In the genomic region with DNA sequence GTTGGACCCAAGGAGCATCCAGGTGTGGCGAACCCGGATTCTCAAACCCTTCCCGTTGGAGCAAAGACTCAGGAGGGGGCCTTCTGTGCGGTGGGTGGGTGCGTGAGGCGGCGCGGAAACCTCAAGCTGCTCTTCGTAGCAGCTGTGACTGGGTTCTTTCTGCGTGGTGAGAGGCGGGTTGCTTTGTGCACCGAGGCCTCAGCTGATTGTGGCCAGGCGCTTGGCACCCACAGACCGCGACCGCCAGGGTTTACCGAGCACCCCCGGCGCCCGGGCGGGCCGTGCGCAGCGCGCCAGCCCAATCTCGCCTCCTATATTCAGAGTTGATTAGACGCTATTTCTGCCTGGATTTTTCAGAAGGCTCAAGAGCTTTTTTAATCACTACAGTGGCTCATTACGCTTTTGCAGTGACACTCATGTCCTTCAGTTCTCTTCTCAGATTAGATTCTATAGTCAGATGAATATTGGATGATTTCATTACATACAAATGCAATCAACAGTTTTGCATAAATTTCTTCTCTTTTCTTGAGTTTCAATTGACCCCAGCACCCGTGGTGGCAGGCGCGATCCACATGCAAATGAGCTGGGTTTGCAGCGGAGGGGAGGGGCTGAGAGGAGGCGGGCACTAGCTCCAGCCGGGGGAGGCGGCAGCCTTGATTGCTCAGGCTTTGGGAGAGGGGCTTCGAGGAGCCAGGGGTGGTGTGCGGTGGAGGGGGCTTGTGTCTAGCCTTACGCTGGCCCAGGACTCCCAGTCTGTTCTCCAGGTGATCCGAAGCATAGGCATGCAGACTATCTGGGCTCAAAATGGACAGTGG, we compare ENCODE assay signal across 8 mouse cellular contexts. TPM values are rescaled to one million over a fixed set of nuclear protein-coding genes. Genes with fewer than 3 reads are reported as not detected.
DNase-seq lines count a peak whose midpoint lies in the region; ATAC-seq lines count a peak whose summit lies in the region.

No protein-coding gene starts in this region.

- peak; percentile 78 for ATAC-seq in hindbrain, embryonic 11.5 days (ENCODE audit: low FRiP score)
- ATAC-seq in liver, embryonic 11.5 days (replicated peaks; ENCODE audit: low FRiP score): no peak
- peak; percentile 73 for ATAC-seq in neural tube, embryonic 12.5 days (ENCODE audit: low FRiP score, low read depth)

- no peak overlapping the region for H3K27ac ChIP-seq in hindbrain, embryonic 11.5 days (ENCODE audit: low read depth, low read length)
- no peak overlapping the region for H3K27ac ChIP-seq in liver, embryonic 11.5 days (ENCODE audit: low read depth, low read length)
- no peak overlapping the region for H3K27ac ChIP-seq in neural tube, embryonic 12.5 days

- H3K27me3 ChIP-seq in hindbrain, embryonic 11.5 days (ENCODE audit: control insufficient read depth, insufficient read depth, low read length): peaks cover 37% of the 10 kb centered on the region
- peaks cover 37% of the 10 kb centered on the region for H3K27me3 ChIP-seq in liver, embryonic 11.5 days (replicated peaks; ENCODE audit: control insufficient read depth, insufficient read depth, low read length)
- peaks cover 46% of the 10 kb centered on the region for H3K27me3 ChIP-seq in neural tube, embryonic 12.5 days (replicated peaks)

- H3K4me2 ChIP-seq in hindbrain, embryonic 11.5 days (replicated peaks; ENCODE audit: low read depth, low read length): peak overlapping the region; percentile 80
- H3K4me2 ChIP-seq in liver, embryonic 11.5 days: peak overlapping the region; percentile 92
- H3K4me2 ChIP-seq in neural tube, embryonic 12.5 days (replicated peaks): peak overlapping the region; percentile 74

- no peaks in the 10 kb centered on the region for H3K9me3 ChIP-seq in hindbrain, embryonic 11.5 days (ENCODE audit: control insufficient read depth, low read length)
- no peaks in the 10 kb centered on the region for H3K9me3 ChIP-seq in liver, embryonic 11.5 days (ENCODE audit: control insufficient read depth, low read length)
- H3K9me3 ChIP-seq in neural tube, embryonic 12.5 days: no peaks in the 10 kb centered on the region

- peak; percentile 52 for DNase-seq in adrenal gland, postnatal 14 days
- no peak for DNase-seq in adrenal gland, postnatal 25 days
- DNase-seq in 416B (ENCODE audit: low read depth): peak; percentile 48
- peak; percentile 58 for DNase-seq in embryo, embryonic 10 days (ENCODE audit: low spot score)
- DNase-seq in hindbrain, embryonic 11.5 days (ENCODE audit: low spot score): peak; percentile 55
- DNase-seq in liver, embryonic 11.5 days (ENCODE audit: low spot score): peak; percentile 49
- DNase-seq in thymus, postnatal 4 days: peak; percentile 52

- peak overlapping the region; percentile 49 for H3K9ac ChIP-seq in hindbrain, embryonic 11.5 days (ENCODE audit: low read depth, low read length)
- H3K9ac ChIP-seq in liver, embryonic 11.5 days (ENCODE audit: low read depth, low read length): peak overlapping the region; percentile 22; the same call in 1 of the 2 replicates
- peak overlapping the region; percentile 50 for H3K9ac ChIP-seq in neural tube, embryonic 12.5 days

- peaks cover 6% of the 10 kb centered on the region; the same call in 1 of the 2 replicates for H3K4me1 ChIP-seq in hindbrain, embryonic 11.5 days (replicated peaks; ENCODE audit: control insufficient read depth, insufficient read depth, low read length)
- H3K4me1 ChIP-seq in liver, embryonic 11.5 days (replicated peaks; ENCODE audit: control insufficient read depth, insufficient read depth, low read length): peaks cover 26% of the 10 kb centered on the region
- H3K4me1 ChIP-seq in neural tube, embryonic 12.5 days: peaks cover 23% of the 10 kb centered on the region

- no peaks in the 10 kb centered on the region for H3K36me3 ChIP-seq in hindbrain, embryonic 11.5 days (ENCODE audit: control insufficient read depth, insufficient read depth, low read length)
- H3K36me3 ChIP-seq in liver, embryonic 11.5 days (ENCODE audit: control insufficient read depth, insufficient read depth, low read length): no peaks in the 10 kb centered on the region
- no peaks in the 10 kb centered on the region for H3K36me3 ChIP-seq in neural tube, embryonic 12.5 days

- H3K4me3 ChIP-seq in hindbrain, embryonic 11.5 days (ENCODE audit: low read depth, low read length): peak overlapping the region; percentile 36
- peak overlapping the region; percentile 51 for H3K4me3 ChIP-seq in liver, embryonic 11.5 days (ENCODE audit: low read depth, low read length)
- peak overlapping the region; percentile 31 for H3K4me3 ChIP-seq in neural tube, embryonic 12.5 days

- WGBS in hindbrain, embryonic 11.5 days: under 1% methylated on average over 39 of the region's 39 CpGs
- 1% methylated on average over 39 of the region's 39 CpGs for WGBS in liver, embryonic 11.5 days
- under 1% methylated on average over 39 of the region's 39 CpGs for WGBS in neural tube, embryonic 12.5 days

RNA-seq across cellular contexts. Expression of gene Ptgs1, which starts 27.0 kb away (rescaled TPM):
- 13.6 and 14.9 TPM in 2 replicates for total RNA-seq in adrenal gland, postnatal 14 days (2021)
- 8.7 and 12.4 TPM in 2 replicates for total RNA-seq in adrenal gland, postnatal 25 days (2021)
- polyA plus RNA-seq in hindbrain, embryonic 11.5 days (2014; fragmentation: Nextera tagmentation; extraction: Ambion mirVana): 4.2 and 5.6 TPM in 2 replicates
- 28.6 and 30.3 TPM in 2 replicates for polyA plus RNA-seq in liver, embryonic 11.5 days (2014; fragmentation: Nextera tagmentation; extraction: Ambion mirVana)
- 6.0 and 6.9 TPM in 2 replicates for polyA plus RNA-seq in neural tube, embryonic 12.5 days (2016; fragmentation: Nextera tagmentation; extraction: Ambion mirVana)
